Mouse (Mus musculus) MEL (cell line): ENCODE measurements around the gene Mcu. TPM values are rescaled to one million over a fixed set of nuclear protein-coding genes. Genes with fewer than 3 reads are reported as not detected.

Experiments
- DNase-seq: peaks from one replicate; pipeline ENCODE4 v3.0.0; 2011; ENCODE audit warnings: low read depth, low spot score
- H3K27ac ChIP-seq: 2 replicates; pipeline ENCODE4 v1.5.1; 2012; ENCODE audit warnings: low read depth, mild to moderate bottlenecking, control low read depth, low read length, moderate library complexity; ENCODE audit not compliant: control insufficient read depth
- H3K27me3 ChIP-seq, 2 experiments: fragments of 150-350 bp in 1 of 2; sonication (generic) in 1 of 2; 2 replicates each; pipeline ENCODE4 v1.6.1; 2012; ENCODE audit warnings: low read length in 2 of 2, mild to moderate bottlenecking in 2 of 2, improper control_type of control experiment in 1 of 2, moderate library complexity in 1 of 2; ENCODE audit not compliant: insufficient read depth in 2 of 2, control insufficient read depth in 1 of 2
- H3K36me3 ChIP-seq, 2 experiments: 2 replicates each; pipeline ENCODE4 v1.6.1; 2012 to 2014; ENCODE audit warnings: low read length in 2 of 2, improper control_type of control experiment in 1 of 2, inconsistent platforms in 1 of 2, mild to moderate bottlenecking in 1 of 2; ENCODE audit not compliant: insufficient read depth in 2 of 2, control insufficient read depth in 1 of 2
- H3K4me1 ChIP-seq, 2 experiments: fragments of 150-350 bp in 1 of 2; sonication (generic) in 1 of 2; 2 replicates each; pipeline ENCODE4 v1.6.1; 2012; ENCODE audit warnings: low read length in 2 of 2, improper control_type of control experiment in 1 of 2, mild to moderate bottlenecking in 1 of 2; ENCODE audit not compliant: insufficient read depth in 2 of 2, control insufficient read depth in 1 of 2
- H3K4me3 ChIP-seq, 2 experiments: fragments of 150-350 bp in 1 of 2; sonication (generic) in 1 of 2; 2 replicates each; pipeline ENCODE4 v1.5.1; 2012; ENCODE audit warnings: low read depth in 2 of 2, low read length in 2 of 2, mild to moderate bottlenecking in 2 of 2, moderate library complexity in 2 of 2, control low read depth in 1 of 2, improper control_type of control experiment in 1 of 2; ENCODE audit not compliant: control insufficient read depth in 1 of 2, insufficient read depth in 1 of 2
- H3K79me2 ChIP-seq: 2 replicates; pipeline ENCODE4 v1.6.1; 2012; ENCODE audit warnings: mild to moderate bottlenecking, low read length, moderate library complexity; ENCODE audit not compliant: control insufficient read depth, poor library complexity, insufficient read depth
- H3K9ac ChIP-seq: 2 replicates; pipeline ENCODE4 v1.6.1; 2012; ENCODE audit warnings: low read depth, mild to moderate bottlenecking, control low read depth, low read length, moderate library complexity; ENCODE audit not compliant: control insufficient read depth, poor library complexity, severe bottlenecking
- H3K9me3 ChIP-seq: fragments of 150-350 bp; sonication (generic); replicated peaks from 2 replicates; pipeline ENCODE4 v1.6.1; 2012; ENCODE audit warnings: mild to moderate bottlenecking, low read length, improper control_type of control experiment, moderate library complexity; ENCODE audit not compliant: insufficient read depth
- BHLHE40 ChIP-seq: IDR thresholded peaks from 2 replicates; pipeline ENCODE4 v1.6.1; 2012; ENCODE audit warnings: low read depth, mild to moderate bottlenecking, inconsistent platforms, low read length, improper control_type of control experiment, borderline replicate concordance
- CHD2 ChIP-seq: IDR thresholded peaks from 2 replicates; pipeline ENCODE4 v1.6.1; 2011; ENCODE audit warnings: low read length, improper control_type of control experiment
- ELF1 ChIP-seq: IDR thresholded peaks from 2 replicates; pipeline ENCODE4 v1.6.1; 2014; ENCODE audit warnings: low read depth, mild to moderate bottlenecking, inconsistent platforms, low read length, improper control_type of control experiment, moderate library complexity
- EP300 ChIP-seq, 2 experiments: IDR thresholded peaks; 2 replicates each; pipeline ENCODE4 v1.6.1; 2011; ENCODE audit warnings: improper control_type of control experiment in 2 of 2, low read length in 2 of 2, low read depth in 1 of 2, mild to moderate bottlenecking in 1 of 2
- ETS1 ChIP-seq: IDR thresholded peaks from 2 replicates; pipeline ENCODE4 v1.6.1; 2012; ENCODE audit warnings: low read depth, mild to moderate bottlenecking, inconsistent platforms, low read length, improper control_type of control experiment, moderate library complexity
- HCFC1 ChIP-seq: IDR thresholded peaks from 2 replicates; pipeline ENCODE4 v1.6.1; 2012; ENCODE audit warnings: low read depth, mild to moderate bottlenecking, inconsistent platforms, low read length, improper control_type of control experiment, moderate library complexity
- KAT2A ChIP-seq: conservative IDR thresholded peaks from 2 replicates; pipeline ENCODE4 v1.6.1; 2012; ENCODE audit warnings: low read depth, low read length, improper control_type of control experiment, inconsistent platforms
- MAX ChIP-seq: IDR thresholded peaks from 2 replicates; pipeline ENCODE4 v1.6.1; 2011; ENCODE audit warnings: low read length, improper control_type of control experiment
- MXI1 ChIP-seq: IDR thresholded peaks from 2 replicates; pipeline ENCODE4 v1.6.1; 2011; ENCODE audit warnings: mild to moderate bottlenecking, low read depth, low read length, improper control_type of control experiment
- MYC ChIP-seq: IDR thresholded peaks from 2 replicates; pipeline ENCODE4 v1.6.1; 2011; ENCODE audit warnings: low read depth, mild to moderate bottlenecking, low read length, improper control_type of control experiment, moderate library complexity
- NELFE ChIP-seq: IDR thresholded peaks from 2 replicates; pipeline ENCODE4 v1.6.1; 2011; ENCODE audit warnings: low read depth, low read length, improper control_type of control experiment
- NRF1 ChIP-seq: IDR thresholded peaks from 2 replicates; pipeline ENCODE4 v1.6.1; 2014; ENCODE audit warnings: low read depth, mild to moderate bottlenecking, inconsistent platforms, low read length, improper control_type of control experiment, moderate library complexity; ENCODE audit not compliant: poor library complexity, insufficient read depth, severe bottlenecking
- POLR2AphosphoS2 ChIP-seq: IDR thresholded peaks from 2 replicates; pipeline ENCODE4 v1.6.1; 2011; ENCODE audit warnings: low read length, improper control_type of control experiment
- RAD21 ChIP-seq: IDR thresholded peaks from 2 replicates; pipeline ENCODE4 v1.6.1; 2011; ENCODE audit warnings: mild to moderate bottlenecking, low read depth, low read length, improper control_type of control experiment
- SIN3A ChIP-seq: IDR thresholded peaks from 2 replicates; pipeline ENCODE4 v1.6.1; 2012; ENCODE audit warnings: low read length, improper control_type of control experiment, inconsistent platforms
- SMC3 ChIP-seq: IDR thresholded peaks from 2 replicates; pipeline ENCODE4 v1.6.1; 2011; ENCODE audit warnings: low read depth, low read length, improper control_type of control experiment
- TAL1 ChIP-seq: IDR thresholded peaks from 2 replicates; pipeline ENCODE4 v1.6.1; 2012; ENCODE audit warnings: mild to moderate bottlenecking, inconsistent platforms, low read length, moderate library complexity, mixed read lengths
- TBP ChIP-seq: IDR thresholded peaks from 2 replicates; pipeline ENCODE4 v1.8.0; 2011; ENCODE audit warnings: low read depth, low read length, improper control_type of control experiment
- TCF12 ChIP-seq: IDR thresholded peaks from 2 replicates; pipeline ENCODE4 v1.6.1; 2014; ENCODE audit warnings: low read depth, mild to moderate bottlenecking, inconsistent platforms, low read length, improper control_type of control experiment, moderate library complexity
- UBTF ChIP-seq: IDR thresholded peaks from 2 replicates; pipeline ENCODE4 v1.6.1; 2012; ENCODE audit warnings: low read depth, mild to moderate bottlenecking, inconsistent platforms, low read length, improper control_type of control experiment, moderate library complexity, borderline replicate concordance; ENCODE audit not compliant: insufficient read depth
- ZC3H11A ChIP-seq: IDR thresholded peaks from 2 replicates; pipeline ENCODE4 v1.6.1; 2012; ENCODE audit warnings: low read depth, mild to moderate bottlenecking, inconsistent platforms, low read length, improper control_type of control experiment
- ZMIZ1 ChIP-seq: IDR thresholded peaks from 2 replicates; pipeline ENCODE4 v1.6.1; 2012; ENCODE audit warnings: low read depth, mild to moderate bottlenecking, inconsistent platforms, low read length, improper control_type of control experiment, moderate library complexity
- polyA plus RNA-seq, 2 experiments: library from polyadenylated mRNA; stranded (reverse) in 1 of 2; unstranded in 1 of 2; fragments of >175 nt in 1 of 2; fragments of >200 nt in 1 of 2; gene quantifications; 2 replicates each; pipeline versions ENCODE4 v1.2.1 to v1.2.4; 2012; ENCODE audit warnings: low replicate concordance in 2 of 2, low read depth in 1 of 2; ENCODE audit not compliant: insufficient read length in 2 of 2, insufficient read depth in 1 of 2, missing spikeins in 1 of 2
- total RNA-seq: library from RNA; depleted of rRNA; stranded (reverse); fragments of 300-350 nt; gene quantifications from 2 replicates; pipeline ENCODE4 v1.2.3, GENCODE M21; 2012

The Mcu gene
- total and polyA plus RNA-seq, 3 experiments: 7.7 to 9.4 TPM; not detected in 1

DNA sequence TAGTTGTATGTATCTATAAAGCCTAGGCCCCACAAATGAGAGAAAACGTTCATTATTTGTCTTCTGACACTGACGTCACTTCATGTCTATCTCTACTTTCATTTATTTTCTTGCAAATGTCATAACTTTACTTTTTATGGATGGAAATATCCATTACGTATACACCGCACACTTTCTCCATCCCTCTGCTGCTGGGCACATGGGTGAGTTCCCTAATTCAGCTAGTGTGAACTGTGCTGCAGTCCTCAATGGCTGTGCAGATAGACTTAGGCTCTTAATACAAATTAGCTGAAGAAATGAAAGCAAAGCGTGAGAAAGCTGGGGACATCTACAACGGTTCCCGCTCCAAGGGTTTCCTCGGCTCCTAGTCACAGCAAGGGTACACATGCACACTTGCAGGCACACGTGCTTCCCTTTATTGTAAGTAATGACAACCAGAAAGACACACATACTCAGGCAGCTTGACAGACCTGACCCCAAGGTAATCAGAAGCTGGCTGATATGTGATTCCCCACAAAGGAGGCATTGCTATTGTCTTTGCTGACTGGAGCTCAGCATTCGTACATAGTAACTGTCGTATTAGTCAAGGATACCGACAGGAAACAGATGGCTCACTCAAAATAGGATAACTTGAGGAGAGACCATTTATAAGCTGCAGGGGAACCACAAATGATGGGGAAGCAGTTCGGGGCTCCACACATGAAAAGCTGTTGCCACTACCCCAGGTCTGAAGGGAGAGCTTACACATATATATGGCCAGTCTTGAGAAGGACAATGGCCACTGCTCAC lies 49.2 kb upstream of the Mcu start (continued):
- TF ChIP-seq MXI1 (peak; percentile 84), RAD21 (no peak), TAL1 (peak; percentile 75), ZC3H11A (no peak), TCF12 (peak; percentile 56; the same call in 1 of the 2 replicates), CHD2 (no peak)

DNA sequence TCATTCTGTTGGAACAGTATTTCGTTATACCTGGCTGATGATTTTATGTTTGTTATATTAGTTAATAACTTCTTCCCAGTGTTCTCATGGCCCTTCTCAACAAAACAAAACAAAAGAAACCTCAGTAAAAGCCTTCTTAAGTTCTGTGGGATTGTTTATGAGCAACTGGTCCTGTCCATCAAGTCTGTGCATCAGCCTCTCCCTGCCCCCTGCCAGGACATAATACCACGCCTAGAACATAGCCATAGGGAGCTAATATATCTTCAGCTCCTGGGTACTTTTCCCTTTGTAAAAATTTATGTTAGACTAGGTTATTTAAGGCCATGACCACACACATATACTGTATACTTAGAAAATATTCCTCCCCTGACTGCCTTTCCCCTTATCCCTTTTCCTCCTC lies 48.3 kb upstream of the Mcu start:
- Histone ChIP-seq H3K9ac (no peak overlapping the region), H3K4me3 (no peak overlapping the region), H3K9me3 (no peaks in the 10 kb centered on the region), H3K4me1 (peaks cover 8% of the 10 kb centered on the region in 2 experiments), H3K36me3 (peaks cover 0 to 5% of the 10 kb centered on the region in 2 experiments; a peak in 2 of 4 replicates), H3K27ac (no peak overlapping the region), H3K79me2 (no peaks in the 10 kb centered on the region), H3K27me3 (no peaks in the 10 kb centered on the region)
- TF ChIP-seq NRF1 (no peak), TBP (no peak), MAX (no peak), MYC (no peak), ZMIZ1 (no peak), SIN3A (no peak), POLR2AphosphoS2 (no peak), ELF1 (no peak), KAT2A (no peak), BHLHE40 (no peak), NELFE (no peak), ZC3H11A (no peak), TAL1 (no peak), EP300 (IDR thresholded peaks at IDR 0.05; ENCODE audit: low read depth in 1 of 2, low read length in 2 of 2) (no peak), HCFC1 (no peak), ETS1 (no peak), SMC3 (no peak), UBTF (no peak)
- no peak for DNase-seq
